Mouse (Mus musculus): ENCODE results near the gene Bahcc1.

- TF ChIP-seq CTCF (IDR thresholded peaks at IDR 0.05; ENCODE audit: extremely low read depth, insufficient read depth, low read length) (no peak), POLR2A (IDR thresholded peaks at IDR 0.05; ENCODE audit: extremely low read depth, insufficient read depth, low read length) (no peak)
Measured at GRCm38 (mm10) chr11:120209462-120209861, 23.3 kb upstream of the Bahcc1 start.

Measured in cortical plate, adult 2 months (tissue).